Mouse (Mus musculus) adrenal gland, postnatal 14 days (tissue): Measurements from ENCODE around the gene Mphosph9. TPM values are rescaled to one million over a fixed set of nuclear protein-coding genes. Genes with fewer than 3 reads are reported as not detected.

ENCODE experiments used
- DNase-seq: peaks from one replicate; pipeline ENCODE4 v3.0.0; 2021; ENCODE audit warnings: mixed read lengths
- total RNA-seq: library from RNA; stranded (reverse); gene quantifications from 2 replicates; pipeline ENCODE4 v1.2.3, GENCODE M21; 2021

Gene Mphosph9
- total RNA-seq, 1 experiment from 2014 or later: 6.6 TPM

DNA sequence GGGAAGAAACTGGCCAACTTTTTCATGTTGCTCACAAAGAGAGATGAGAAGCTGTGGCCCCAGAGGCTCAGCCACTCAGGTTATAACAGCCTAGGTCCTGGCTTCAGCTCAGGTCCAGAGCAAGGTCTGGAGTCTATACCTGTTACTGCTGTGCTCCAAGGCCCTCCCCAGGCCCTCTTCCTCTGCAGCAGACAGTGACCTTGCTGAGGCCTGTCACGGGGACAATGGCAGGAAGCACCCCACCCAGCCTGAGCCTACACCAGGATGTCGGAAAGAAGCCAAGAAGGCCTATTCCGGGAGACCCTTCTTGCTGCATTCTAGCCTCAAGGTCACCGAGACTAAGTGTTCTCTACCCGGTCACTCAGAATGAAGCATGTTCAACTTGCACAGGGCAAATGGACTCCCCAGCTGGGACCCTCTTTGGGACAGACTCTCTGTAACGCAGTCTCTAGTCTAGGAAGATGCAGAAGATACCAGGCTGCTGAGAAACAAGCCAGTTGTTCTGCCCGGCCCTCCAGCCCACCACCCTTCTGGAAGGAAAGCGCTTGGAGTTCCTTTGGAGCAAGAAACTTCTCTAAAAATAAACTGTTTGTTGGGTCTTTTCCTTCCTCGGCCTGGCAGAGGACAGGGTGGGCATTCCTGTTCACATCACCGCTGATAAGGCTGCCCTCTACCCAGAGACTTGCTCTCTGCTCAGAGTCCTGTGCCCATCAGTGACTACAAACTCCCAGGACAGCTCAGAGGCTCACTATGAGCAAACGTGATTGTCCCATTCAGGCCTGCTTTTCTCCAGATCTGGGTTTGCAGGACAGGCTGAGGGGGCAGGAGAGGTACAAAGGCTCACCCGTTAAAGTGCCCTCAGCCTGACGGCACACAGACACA is 113.9 kb downstream of the Mphosph9 start:
- DNase-seq: peak; percentile 78

DNA sequence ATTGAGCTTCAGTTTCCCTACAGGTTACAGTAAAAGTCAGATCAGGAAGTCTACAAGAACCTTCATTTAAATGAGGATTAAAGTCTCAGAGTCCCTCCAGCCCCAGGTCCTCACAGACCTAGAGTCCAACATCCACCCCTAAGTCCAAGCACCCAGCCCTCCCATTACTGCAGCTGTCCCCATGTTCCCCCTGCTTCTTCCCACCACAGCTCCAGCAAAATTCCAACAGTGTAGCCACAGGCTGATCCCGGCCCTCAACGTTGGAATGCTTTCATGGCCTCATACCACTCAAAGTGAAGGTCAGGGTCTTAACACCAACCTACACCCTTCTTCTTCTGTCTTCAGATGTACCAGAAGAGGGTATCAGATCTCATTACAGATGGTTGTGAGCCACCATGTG is 116.1 kb downstream of the Mphosph9 start:
- no peak for DNase-seq

DNA sequence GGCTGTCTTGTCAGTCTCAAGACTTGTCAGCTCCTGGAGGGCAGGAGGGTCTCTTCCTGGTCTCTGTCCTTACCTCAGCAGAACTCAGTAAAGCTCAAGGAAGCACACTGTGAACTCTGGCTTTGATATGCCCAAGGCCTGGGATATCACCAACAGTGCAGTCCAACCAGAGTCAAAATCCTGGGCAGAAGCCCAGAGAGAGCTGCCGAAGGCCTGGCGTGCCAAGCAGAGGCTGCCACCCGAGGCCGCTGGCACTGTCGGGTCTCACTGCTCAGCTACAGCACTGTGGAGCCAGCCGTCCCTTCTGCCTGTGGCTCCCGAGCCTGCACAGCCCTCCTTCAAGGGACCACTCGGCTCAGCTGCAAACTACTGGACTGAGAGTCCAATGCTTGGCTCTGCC is 116.5 kb downstream of the Mphosph9 start:
- DNase-seq: peak; percentile 88

DNA sequence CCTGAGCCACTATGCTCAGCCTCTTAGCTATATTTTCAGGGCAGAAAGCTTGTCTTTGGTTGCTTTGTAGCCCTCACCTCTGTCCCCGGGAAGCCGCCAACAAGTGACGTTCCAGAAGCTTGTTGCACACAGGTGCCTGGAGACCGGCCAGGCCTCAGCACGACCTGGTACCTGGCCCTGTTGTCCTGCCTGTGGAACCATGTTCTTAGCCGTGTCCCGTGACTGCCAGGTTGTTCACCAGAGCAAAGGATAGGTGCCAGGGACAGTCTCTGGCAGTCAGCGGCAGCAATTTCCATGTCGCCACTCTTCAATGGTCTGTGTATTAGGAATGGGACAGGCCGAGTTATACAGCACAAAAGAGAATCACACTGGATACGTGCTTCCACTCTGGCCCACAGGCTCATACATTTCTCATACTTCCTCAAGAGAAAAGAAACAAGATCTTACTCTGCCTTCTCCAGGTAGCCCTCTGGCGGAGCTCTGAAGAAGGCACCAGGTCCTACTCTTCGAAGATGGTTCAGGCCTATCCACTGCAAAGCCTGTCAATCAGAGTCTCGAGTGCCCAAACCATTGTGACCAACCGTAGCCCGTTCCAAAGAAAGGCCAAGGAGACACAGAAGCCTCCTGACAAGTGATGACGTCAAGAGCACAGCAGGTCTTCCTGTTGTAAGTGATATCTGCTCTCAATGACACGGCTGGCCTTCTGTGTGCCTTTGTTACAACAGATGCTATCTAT is 117.3 kb downstream of the Mphosph9 start:
- peak; percentile 70 for DNase-seq

DNA sequence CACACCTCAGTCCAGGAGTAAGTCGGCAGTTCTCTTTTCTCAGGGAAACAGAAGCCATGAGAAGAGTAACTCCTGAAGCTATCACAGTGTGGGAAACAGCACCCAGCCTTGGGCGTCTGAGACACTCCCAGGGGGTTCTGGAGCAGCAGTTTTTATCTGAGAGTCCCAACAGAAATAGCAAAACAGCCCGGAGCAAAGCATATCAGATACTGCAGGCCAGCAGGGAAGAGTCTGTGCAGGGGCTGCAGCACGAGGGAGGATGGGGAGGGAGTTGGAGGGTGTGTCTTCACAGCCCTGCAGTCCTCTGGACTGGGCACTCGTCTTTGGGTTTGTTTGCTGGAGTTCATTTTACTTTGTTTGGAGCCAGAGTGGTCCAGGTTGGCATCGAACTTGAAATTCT is 117.9 kb downstream of the Mphosph9 start:
- DNase-seq: no peak

DNA sequence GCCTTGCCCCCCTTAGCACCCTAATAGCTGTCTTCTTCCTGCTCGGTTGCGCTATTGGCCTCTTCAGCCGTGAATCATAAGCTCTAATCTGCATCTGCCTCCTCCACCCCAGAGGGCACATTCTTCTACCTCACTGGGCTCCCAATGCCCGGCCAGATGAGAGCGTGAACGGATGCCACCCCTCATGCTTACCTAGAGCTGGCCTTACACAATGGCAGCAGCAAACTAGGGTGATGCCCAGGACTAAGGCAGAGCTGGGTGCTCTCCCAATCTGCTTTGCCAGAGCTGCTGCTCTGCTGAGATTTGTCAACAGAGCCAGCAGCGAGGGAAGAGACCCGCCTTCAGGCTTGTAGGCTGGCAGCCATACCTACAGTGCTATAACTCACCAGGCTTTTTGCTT is 119.7 kb downstream of the Mphosph9 start:
- DNase-seq: peak; percentile 44

DNA sequence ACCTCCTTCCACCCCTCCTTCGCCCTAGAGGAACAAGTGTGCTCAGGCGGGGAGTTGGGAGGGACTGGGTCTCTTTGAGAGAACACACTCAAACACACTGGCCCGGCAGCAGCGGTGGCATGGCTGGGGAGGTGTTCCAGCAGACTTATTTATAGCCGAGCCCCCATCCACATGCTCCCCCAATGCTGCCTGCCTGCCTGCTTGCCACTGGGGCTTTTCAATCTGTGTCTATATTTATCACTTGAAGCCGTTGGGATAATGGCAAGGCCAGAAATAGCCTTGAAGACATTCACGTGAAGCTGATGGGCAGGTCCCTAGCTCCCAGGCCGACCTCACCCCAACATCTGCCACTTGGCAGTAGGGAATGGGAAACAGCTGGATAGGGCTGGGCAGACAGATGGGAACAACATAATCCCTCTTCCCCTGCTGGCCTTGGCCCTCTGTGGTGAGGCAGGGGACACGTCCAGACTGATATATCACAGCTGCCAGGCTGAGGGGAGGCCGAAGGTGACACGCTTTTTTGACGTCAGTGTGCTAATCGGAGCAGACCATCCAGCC is 121.2 kb downstream of the Mphosph9 start:
- peak; percentile 70 for DNase-seq

DNA sequence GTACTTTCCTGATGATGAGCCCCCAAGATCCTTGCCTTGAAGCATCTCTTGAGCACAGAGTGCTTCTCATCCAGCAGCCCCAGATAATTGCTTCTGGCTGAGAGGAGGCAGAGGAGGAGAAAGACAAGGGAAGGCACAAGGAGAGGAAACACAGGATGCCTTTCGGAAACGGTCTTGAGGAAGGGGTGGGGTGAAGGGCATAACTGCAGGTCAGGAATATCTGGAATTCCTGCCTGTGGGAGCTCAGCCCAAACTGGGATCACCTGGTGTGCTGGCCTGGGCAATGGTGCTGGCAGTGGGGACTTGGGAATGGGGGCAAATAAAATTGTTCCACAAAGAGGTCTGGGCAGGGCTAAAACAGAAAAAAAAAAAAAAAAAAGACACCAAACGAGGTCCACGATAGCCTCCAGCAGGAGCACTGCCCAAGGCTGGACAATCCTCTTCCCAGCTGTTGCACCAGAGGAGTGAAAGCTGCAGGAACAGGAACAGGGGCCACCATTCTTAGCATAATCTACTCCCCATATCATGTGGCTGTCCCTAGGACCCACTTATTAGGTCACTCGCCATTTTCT is 121.9 kb downstream of the Mphosph9 start:
- DNase-seq: no peak

DNA sequence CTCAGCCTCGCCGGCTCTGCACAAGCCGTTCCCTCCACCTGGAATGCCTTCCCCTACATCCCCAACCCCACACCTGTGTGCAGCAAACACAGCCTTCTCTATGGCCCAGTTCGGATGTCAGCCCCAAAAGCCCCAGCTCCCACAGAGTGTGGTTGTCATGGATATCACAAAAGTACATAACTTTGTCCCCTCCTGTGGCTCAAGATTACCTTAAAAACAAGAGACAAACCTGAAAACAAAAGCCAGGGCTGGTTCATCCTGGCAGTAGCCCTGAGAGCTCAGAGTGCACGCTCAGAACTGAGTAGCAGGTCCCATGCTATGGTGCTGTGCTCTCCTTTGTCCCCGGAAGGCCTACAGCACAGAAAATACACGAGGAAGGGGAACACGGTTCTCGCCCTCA is 122.6 kb downstream of the Mphosph9 start:
- no peak for DNase-seq

DNA sequence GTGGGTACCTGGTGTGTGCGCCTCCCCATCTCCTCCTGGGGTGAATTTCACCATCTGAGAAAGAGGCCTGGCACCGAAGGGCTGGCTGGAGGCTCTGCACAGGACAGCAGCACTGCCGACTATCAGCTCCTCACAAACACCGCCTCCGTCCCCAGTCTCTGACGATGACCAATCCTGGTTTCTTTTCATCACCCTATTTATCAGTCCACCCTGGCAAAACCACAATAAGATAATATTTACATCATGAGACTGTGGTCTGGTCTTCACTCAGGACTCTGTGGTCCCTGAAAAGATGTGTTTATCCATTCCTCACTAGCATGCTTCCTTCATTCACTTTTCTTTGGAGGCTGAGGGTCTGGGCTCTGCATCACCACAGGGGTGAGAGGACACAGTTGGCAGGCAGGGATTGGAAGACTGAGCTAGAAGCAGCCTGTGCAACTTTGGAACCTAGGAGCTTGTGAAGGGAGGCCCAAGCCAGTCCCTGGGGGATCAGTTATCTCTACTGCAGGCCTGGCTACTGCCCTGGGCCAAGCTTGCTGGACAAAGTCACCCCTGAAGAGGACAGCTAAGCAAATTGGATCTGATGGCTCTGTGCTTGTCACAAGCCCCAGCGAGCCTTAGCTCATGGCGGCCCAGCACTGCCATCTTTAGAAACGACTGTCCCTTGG is 123.5 kb downstream of the Mphosph9 start:
- DNase-seq: no peak

DNA sequence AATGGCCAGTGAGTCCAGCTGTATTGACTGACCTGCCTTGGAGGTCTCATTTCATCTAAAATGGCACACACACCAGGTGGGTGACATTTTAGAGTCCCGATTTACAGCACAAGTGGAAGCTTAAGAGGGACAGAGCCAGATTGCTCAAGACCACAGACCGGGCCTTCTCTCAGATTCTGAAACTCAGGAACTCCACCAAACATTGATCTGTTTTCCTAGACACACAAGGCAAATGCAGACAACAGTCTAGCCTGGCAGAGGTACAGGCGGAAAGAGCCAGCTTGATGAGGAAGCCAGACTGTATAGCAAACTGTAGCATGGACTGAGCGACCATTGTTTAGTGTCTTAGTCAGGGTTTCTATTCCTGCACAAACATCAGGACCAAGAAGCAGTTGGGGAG is 124.5 kb downstream of the Mphosph9 start:
- no peak for DNase-seq

DNA sequence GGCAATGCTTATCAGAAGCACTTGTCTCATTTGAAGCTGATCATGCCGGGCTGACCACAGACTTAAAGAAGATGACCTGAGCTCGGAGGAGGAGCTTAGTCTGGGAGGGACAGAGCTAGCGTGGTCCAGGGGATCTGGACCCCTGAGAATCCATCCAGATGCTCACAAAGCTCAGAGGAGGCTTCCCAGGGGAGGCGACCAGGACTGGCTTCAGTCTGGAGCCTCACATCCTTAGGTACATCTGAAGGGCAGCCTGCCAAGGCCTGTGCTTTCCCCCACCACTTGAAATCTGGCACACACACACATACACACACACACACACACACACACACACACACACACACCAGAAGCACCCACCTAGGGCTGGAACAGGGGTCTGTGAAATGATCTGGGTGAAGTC is 125.7 kb downstream of the Mphosph9 start:
- no peak for DNase-seq

DNA sequence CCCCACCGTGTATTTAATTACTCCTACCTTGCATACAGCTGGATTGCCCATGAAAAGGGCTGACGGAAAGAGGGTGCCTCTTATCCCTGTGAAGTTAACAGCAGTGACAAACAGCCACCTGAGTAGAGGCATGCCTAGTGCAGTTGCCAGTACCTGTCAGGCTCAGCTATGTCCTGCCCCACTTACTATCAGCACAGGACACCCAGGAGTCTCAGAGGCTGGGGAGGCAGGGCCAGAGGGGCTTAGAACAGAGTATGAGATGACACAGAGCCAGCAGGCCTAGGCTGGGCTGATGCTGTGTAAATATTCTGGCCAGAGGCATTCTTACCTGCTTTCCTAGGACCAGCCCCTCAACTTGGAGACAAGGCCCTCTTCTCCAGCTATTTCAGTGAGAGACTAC is 126.2 kb downstream of the Mphosph9 start:
- no peak for DNase-seq

Other genes with a start within 250 kb of the Mphosph9 start
- 10.5 and 10.6 TPM in 2 replicates for gene Abcb9, start 232.2 kb downstream of the Mphosph9 start, total RNA-seq
- 35.8 and 37.1 TPM in 2 replicates for gene Ogfod2, start 215.7 kb downstream of the Mphosph9 start, total RNA-seq
- gene Arl6ip4, start 211.9 kb downstream of the Mphosph9 start, total RNA-seq: 48.5 and 64.0 TPM in 2 replicates
- 48.8 and 51.8 TPM in 2 replicates for gene Pitpnm2, start 78.2 kb downstream of the Mphosph9 start, total RNA-seq
- gene 2810006K23Rik, start 117 bp upstream of the Mphosph9 start, total RNA-seq: 12.9 and 13.7 TPM in 2 replicates
- gene Cdk2ap1, start 35.1 kb upstream of the Mphosph9 start, total RNA-seq: 143 and 159 TPM in 2 replicates
- 90.7 and 103 TPM in 2 replicates for gene Sbno1, start 98.0 kb upstream of the Mphosph9 start, total RNA-seq
- gene Kmt5a, start 112.0 kb upstream of the Mphosph9 start, total RNA-seq: 146 and 162 TPM in 2 replicates
- gene Rilpl2, start 150.4 kb upstream of the Mphosph9 start, total RNA-seq: 21.2 and 23.9 TPM in 2 replicates
- 13.4 and 18.4 TPM in 2 replicates for gene Snrnp35, start 155.2 kb upstream of the Mphosph9 start, total RNA-seq
- gene Rilpl1, start 203.4 kb upstream of the Mphosph9 start, total RNA-seq: 15.8 and 18.1 TPM in 2 replicates
- 200 and 212 TPM in 2 replicates for gene Tmed2, start 212.7 kb upstream of the Mphosph9 start, total RNA-seq
- 12.0 and 16.3 TPM in 2 replicates for gene Ddx55, start 224.9 kb upstream of the Mphosph9 start, total RNA-seq